Mouse (Mus musculus): ENCODE results near the gene 1700056E22Rik. TPM values are rescaled to one million over a fixed set of nuclear protein-coding genes. Genes with fewer than 3 reads are reported as not detected.
A peak's percentile ranks its signal among the peaks of the same experiment; 100 is the strongest.

The 1700056E22Rik gene
- polyA plus RNA-seq, 1 experiment from 2014 or later = 0.43 TPM

- Histone ChIP-seq H3K9ac (no peak overlapping the region), H3K27ac (replicated peaks) (no peak overlapping the region), H3K4me2 (no peak overlapping the region), H3K9me3 (replicated peaks) (no peaks in the 10 kb centered on the region), H3K27me3 (no peaks in the 10 kb centered on the region), H3K4me3 (replicated peaks) (no peak overlapping the region), H3K4me1 (replicated peaks) (0 out of 2 replicates have a peak, but pooled peaks cover 13% of the 10 kb centered on the region), H3K36me3 (replicated peaks) (no peaks in the 10 kb centered on the region)
- WGBS (ENCODE audit: insufficient replicate concordance) = 51% methylated on average over 7 of the region's 7 CpGs
- ATAC-seq (ENCODE audit: insufficient read depth) = no peak
Measured at GRCm38 (mm10) chr1:184064306-184064705, 30.2 kb upstream of the 1700056E22Rik start.

- no peak for ATAC-seq (ENCODE audit: insufficient read depth)
- H3K4me1 ChIP-seq (replicated peaks) = 0 out of 2 replicates have a peak, but pooled peaks cover 13% of the 10 kb centered on the region
- no peaks in the 10 kb centered on the region for H3K27me3 ChIP-seq
- H3K9me3 ChIP-seq (replicated peaks) = no peaks in the 10 kb centered on the region
- 55% methylated on average over 1 of the region's 1 CpGs for WGBS (ENCODE audit: insufficient replicate concordance)
- H3K27ac ChIP-seq (replicated peaks) = no peak overlapping the region
- H3K36me3 ChIP-seq (replicated peaks) = no peaks in the 10 kb centered on the region
- H3K4me2 ChIP-seq = no peak overlapping the region
- H3K9ac ChIP-seq = no peak overlapping the region
- no peak overlapping the region for H3K4me3 ChIP-seq (replicated peaks)
Measured at GRCm38 (mm10) chr1:184061901-184062300, 27.8 kb upstream of the 1700056E22Rik start.

- Histone ChIP-seq H3K27ac (replicated peaks) (0 out of 2 replicates have a peak overlapping the region, but pooled peaks have one; percentile 9), H3K9me3 (replicated peaks) (no peaks in the 10 kb centered on the region), H3K27me3 (no peaks in the 10 kb centered on the region), H3K9ac (no peak overlapping the region), H3K4me3 (replicated peaks) (no peak overlapping the region), H3K36me3 (replicated peaks) (no peaks in the 10 kb centered on the region), H3K4me2 (no peak overlapping the region), H3K4me1 (replicated peaks) (0 out of 2 replicates have a peak, but pooled peaks cover 13% of the 10 kb centered on the region)
- 42% methylated on average over 4 of the region's 4 CpGs for WGBS (ENCODE audit: insufficient replicate concordance)
- no peak for ATAC-seq (ENCODE audit: insufficient read depth)
Measured at GRCm38 (mm10) chr1:184060828-184061734, 27.0 kb upstream of the 1700056E22Rik start.

GRCm38 (mm10) chr1:184060381-184060780, 26.3 kb upstream of the 1700056E22Rik start:
- Histone ChIP-seq H3K9me3 (replicated peaks) (no peaks in the 10 kb centered on the region), H3K36me3 (replicated peaks) (no peaks in the 10 kb centered on the region), H3K4me2 (no peak overlapping the region), H3K27me3 (no peaks in the 10 kb centered on the region), H3K4me1 (replicated peaks) (0 out of 2 replicates have a peak, but pooled peaks cover 13% of the 10 kb centered on the region), H3K9ac (no peak overlapping the region), H3K27ac (replicated peaks) (peak overlapping the region; percentile 41), H3K4me3 (replicated peaks) (no peak overlapping the region)
- WGBS (ENCODE audit: insufficient replicate concordance) = 68% methylated on average over 9 of the region's 9 CpGs
- 0 out of 2 replicates have a peak, but pooled peaks have one; percentile 29 for ATAC-seq (ENCODE audit: insufficient read depth)

GRCm38 (mm10) chr1:184059814-184060213, 25.7 kb upstream of the 1700056E22Rik start:
- H3K36me3 ChIP-seq (replicated peaks) = no peaks in the 10 kb centered on the region
- ATAC-seq (ENCODE audit: insufficient read depth) = no peak
- no peaks in the 10 kb centered on the region for H3K9me3 ChIP-seq (replicated peaks)
- H3K4me3 ChIP-seq (replicated peaks) = no peak overlapping the region
- no peak overlapping the region for H3K4me2 ChIP-seq
- 0 out of 2 replicates have a peak, but pooled peaks cover 13% of the 10 kb centered on the region for H3K4me1 ChIP-seq (replicated peaks)
- WGBS (ENCODE audit: insufficient replicate concordance) = 71% methylated on average over 3 of the region's 3 CpGs
- no peak overlapping the region for H3K9ac ChIP-seq
- no peaks in the 10 kb centered on the region for H3K27me3 ChIP-seq
- peak overlapping the region; percentile 41; the same call in 1 of the 2 replicates for H3K27ac ChIP-seq (replicated peaks)

GRCm38 (mm10) chr1:184058206-184058605, 24.1 kb upstream of the 1700056E22Rik start:
- no peak overlapping the region for H3K4me2 ChIP-seq
- H3K4me1 ChIP-seq (replicated peaks) = 0 out of 2 replicates have a peak, but pooled peaks cover 13% of the 10 kb centered on the region
- WGBS (ENCODE audit: insufficient replicate concordance) = 66% methylated on average over 8 of the region's 8 CpGs
- H3K4me3 ChIP-seq (replicated peaks) = no peak overlapping the region
- no peak overlapping the region for H3K9ac ChIP-seq
- H3K27ac ChIP-seq (replicated peaks) = no peak overlapping the region
- no peaks in the 10 kb centered on the region for H3K9me3 ChIP-seq (replicated peaks)
- no peak for ATAC-seq (ENCODE audit: insufficient read depth)
- no peaks in the 10 kb centered on the region for H3K36me3 ChIP-seq (replicated peaks)
- no peaks in the 10 kb centered on the region for H3K27me3 ChIP-seq

- Histone ChIP-seq H3K9ac (no peak overlapping the region), H3K9me3 (replicated peaks) (no peaks in the 10 kb centered on the region), H3K36me3 (replicated peaks) (no peaks in the 10 kb centered on the region), H3K27ac (replicated peaks) (no peak overlapping the region), H3K27me3 (no peaks in the 10 kb centered on the region), H3K4me2 (no peak overlapping the region), H3K4me3 (replicated peaks) (no peak overlapping the region), H3K4me1 (replicated peaks) (peaks cover 13% of the 10 kb centered on the region; the same call in 1 of the 2 replicates)
- ATAC-seq (ENCODE audit: insufficient read depth) = no peak
- 71% methylated on average over 2 of the region's 2 CpGs for WGBS (ENCODE audit: insufficient replicate concordance)
Measured at GRCm38 (mm10) chr1:184054176-184054575, 20.1 kb upstream of the 1700056E22Rik start.

GRCm38 (mm10) chr1:184053711-184054110, 19.6 kb upstream of the 1700056E22Rik start:
- ATAC-seq (ENCODE audit: insufficient read depth) = no peak
- no peak overlapping the region for H3K4me3 ChIP-seq (replicated peaks)
- H3K9me3 ChIP-seq (replicated peaks) = no peaks in the 10 kb centered on the region
- peaks cover 13% of the 10 kb centered on the region; the same call in 1 of the 2 replicates for H3K4me1 ChIP-seq (replicated peaks)
- 73% methylated on average over 4 of the region's 4 CpGs for WGBS (ENCODE audit: insufficient replicate concordance)
- H3K27ac ChIP-seq (replicated peaks) = no peak overlapping the region
- H3K36me3 ChIP-seq (replicated peaks) = no peaks in the 10 kb centered on the region
- no peak overlapping the region for H3K9ac ChIP-seq
- H3K4me2 ChIP-seq = no peak overlapping the region
- H3K27me3 ChIP-seq = no peaks in the 10 kb centered on the region

- 52% methylated on average over 4 of the region's 4 CpGs for WGBS (ENCODE audit: insufficient replicate concordance)
- Histone ChIP-seq H3K27me3 (no peaks in the 10 kb centered on the region), H3K36me3 (replicated peaks) (no peaks in the 10 kb centered on the region), H3K27ac (replicated peaks) (0 out of 2 replicates have a peak overlapping the region, but pooled peaks have one; percentile 4), H3K9me3 (replicated peaks) (no peaks in the 10 kb centered on the region), H3K4me3 (replicated peaks) (no peak overlapping the region), H3K4me2 (no peak overlapping the region), H3K9ac (no peak overlapping the region), H3K4me1 (replicated peaks) (peaks cover 13% of the 10 kb centered on the region; the same call in 1 of the 2 replicates)
- ATAC-seq (ENCODE audit: insufficient read depth) = no peak
Measured at GRCm38 (mm10) chr1:184053141-184053540, 19.0 kb upstream of the 1700056E22Rik start.

GRCm38 (mm10) chr1:184052331-184052730, 18.2 kb upstream of the 1700056E22Rik start:
- WGBS (ENCODE audit: insufficient replicate concordance) = 56% methylated on average over 4 of the region's 4 CpGs
- no peak for ATAC-seq (ENCODE audit: insufficient read depth)
- H3K9me3 ChIP-seq (replicated peaks) = no peaks in the 10 kb centered on the region
- H3K4me3 ChIP-seq (replicated peaks) = no peak overlapping the region
- no peak overlapping the region for H3K4me2 ChIP-seq
- H3K4me1 ChIP-seq (replicated peaks) = peaks cover 13% of the 10 kb centered on the region; the same call in 1 of the 2 replicates
- H3K27ac ChIP-seq (replicated peaks) = no peak overlapping the region
- H3K9ac ChIP-seq = no peak overlapping the region
- H3K36me3 ChIP-seq (replicated peaks) = no peaks in the 10 kb centered on the region
- H3K27me3 ChIP-seq = no peaks in the 10 kb centered on the region

GRCm38 (mm10) chr1:184051824-184052223, 17.7 kb upstream of the 1700056E22Rik start:
- 49% methylated on average over 6 of the region's 6 CpGs for WGBS (ENCODE audit: insufficient replicate concordance)
- no peak overlapping the region for H3K27ac ChIP-seq (replicated peaks)
- ATAC-seq (ENCODE audit: insufficient read depth) = peak; percentile 20; the same call in 1 of the 2 replicates

More at GRCm38 (mm10) chr1:184051824-184052223, 17.7 kb upstream of the 1700056E22Rik start:
- no peaks in the 10 kb centered on the region for H3K9me3 ChIP-seq (replicated peaks)
- H3K4me2 ChIP-seq = no peak overlapping the region
- H3K27me3 ChIP-seq = no peaks in the 10 kb centered on the region
- no peak overlapping the region for H3K4me3 ChIP-seq (replicated peaks)
- no peaks in the 10 kb centered on the region for H3K36me3 ChIP-seq (replicated peaks)
- H3K4me1 ChIP-seq (replicated peaks) = peaks cover 13% of the 10 kb centered on the region; the same call in 1 of the 2 replicates
- H3K9ac ChIP-seq = no peak overlapping the region

All from liver, embryonic 15.5 days (tissue).